Mouse (Mus musculus): ENCODE data around the gene Tedc2.

Tedc2 gene

DNA sequence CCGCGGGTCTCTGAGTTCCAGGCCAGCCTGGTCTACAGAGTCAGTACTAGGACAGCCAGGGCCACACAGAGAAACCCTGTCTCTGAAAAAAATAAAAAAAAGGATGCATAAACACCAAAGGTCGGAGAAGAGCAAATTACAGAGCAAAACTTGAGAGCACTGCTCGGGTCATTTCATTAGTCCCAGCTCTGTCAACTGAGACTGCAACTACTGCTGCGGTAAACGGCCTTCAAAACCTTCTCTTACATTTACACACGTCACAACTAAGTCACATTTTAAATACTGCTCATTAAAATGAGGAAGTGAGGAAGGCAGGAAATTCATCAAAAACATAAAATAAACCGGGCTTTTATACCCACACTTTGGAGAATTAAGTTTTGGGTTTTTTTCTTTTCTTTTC, 27.8 kb downstream of the Tedc2 start:
- no peak for DNase-seq

DNA sequence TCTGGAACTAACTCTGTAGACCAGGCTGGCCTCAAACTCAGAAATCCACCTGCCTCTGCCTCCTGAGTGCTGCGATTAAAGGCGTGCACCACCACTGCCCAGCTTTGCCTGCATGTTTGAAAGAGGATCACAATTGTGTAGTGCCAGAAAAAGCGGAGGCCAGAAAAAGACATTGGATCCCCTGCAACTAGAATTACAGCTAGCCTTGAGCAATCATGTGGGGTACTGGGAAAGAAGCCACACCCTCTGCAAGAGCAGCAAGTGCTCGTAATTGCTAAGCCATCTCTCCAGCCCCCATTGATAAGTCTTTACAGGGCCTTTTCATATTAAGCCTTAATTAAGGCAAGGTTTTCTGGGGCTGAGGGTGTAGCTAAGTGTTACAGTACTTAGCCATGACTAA, 29.2 kb downstream of the Tedc2 start:
- no peak for DNase-seq

DNA sequence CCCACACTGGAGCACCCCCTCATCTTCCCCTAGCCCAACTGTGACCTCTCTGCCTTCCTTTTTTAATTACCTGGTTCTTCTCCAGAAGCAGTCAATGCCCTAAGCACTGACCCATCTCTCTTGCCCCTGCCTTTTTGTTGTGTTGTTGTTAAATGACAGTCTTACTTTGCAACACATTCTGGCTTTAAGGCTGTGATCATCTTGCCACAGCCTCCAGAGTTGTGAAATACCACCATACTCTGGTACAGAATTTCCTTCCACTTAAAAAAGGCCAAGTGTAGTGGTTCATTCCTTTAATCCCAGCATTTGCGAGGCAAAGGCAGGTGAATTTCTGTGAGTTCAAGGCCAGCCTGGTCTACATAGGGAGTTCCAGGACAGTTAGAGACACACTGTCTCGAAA, 29.7 kb downstream of the Tedc2 start:
- no peak for DNase-seq

DNA sequence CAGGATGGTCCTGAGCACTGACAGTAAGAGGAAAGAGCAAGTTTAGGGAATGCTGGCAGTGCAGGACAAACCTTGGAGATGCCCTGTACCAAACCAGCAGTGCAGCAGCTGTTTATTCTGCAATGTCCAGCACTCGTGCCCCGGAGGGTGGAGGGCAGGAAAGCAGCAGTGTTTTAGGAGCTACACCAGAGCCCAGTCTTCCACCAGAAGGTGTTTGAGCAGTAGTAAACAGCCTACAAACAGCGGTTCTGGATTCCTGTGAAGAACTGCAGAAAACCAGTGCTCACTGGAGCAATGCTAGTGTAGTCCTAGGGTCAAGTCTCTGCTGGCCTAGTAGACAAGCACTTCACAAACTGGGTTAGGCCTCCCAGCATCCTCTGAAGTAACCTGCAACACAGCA, 46.4 kb downstream of the Tedc2 start:
- DNase-seq: no peak

DNA sequence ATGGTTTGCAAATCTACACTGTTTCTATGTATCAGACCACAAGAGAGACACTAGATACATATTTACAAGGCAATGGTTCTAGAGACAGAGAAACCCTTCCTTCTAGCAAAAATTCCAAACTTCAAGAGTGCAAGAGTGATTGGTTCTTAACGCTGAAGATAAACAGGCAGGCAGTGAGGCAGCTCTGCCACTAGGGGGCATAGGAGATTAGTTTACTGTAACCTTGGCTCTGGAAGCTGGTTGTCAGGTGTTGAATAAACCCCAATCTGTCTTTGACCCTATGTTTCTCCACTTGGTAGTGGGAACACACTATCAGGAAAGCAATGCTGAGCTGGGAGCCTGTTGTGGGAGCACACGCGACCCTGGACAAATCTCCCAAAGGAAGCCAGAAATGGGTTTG, 47.2 kb downstream of the Tedc2 start:
- peak; percentile 72 for DNase-seq

DNA sequence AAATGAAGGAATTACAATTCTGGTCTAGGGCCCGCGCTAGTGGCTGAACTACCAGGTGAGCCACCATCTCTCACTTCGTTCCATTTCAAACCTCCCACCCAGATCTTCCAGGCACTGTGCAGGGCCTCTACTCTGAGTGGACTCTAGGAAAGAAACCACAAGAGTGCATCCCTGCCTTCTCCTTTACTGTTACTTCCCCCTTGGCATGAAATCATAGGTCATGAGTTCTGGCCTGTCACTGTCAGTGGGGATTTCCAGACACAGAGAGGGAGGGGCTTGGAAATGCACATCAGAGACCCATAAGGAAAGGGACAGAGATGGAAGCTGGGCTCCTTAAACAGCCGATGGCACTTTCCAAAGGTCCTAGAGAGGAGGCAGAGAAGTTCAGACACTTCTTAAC, 48.9 kb downstream of the Tedc2 start:
- no peak for DNase-seq

DNA sequence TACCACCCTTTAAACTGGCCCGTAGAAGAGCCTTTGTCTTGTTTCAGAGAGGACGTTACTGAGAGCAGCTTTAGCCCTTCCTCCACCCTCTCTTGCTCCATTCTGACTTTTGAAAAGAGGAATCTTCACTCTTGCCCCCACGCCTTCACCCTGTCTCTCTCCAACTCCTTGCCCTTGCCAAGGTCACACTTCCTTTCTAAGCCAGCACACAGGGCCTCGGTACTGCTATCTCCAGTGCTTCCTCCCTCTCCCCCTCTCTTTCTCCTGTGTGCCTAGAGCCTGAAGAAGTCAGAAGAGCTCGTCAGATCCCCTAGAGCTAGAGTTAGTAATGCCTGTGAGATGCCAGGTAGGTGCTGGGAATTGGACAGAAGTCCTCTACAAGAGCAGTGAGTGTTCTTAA, 49.9 kb downstream of the Tedc2 start:
- no peak for DNase-seq

DNA sequence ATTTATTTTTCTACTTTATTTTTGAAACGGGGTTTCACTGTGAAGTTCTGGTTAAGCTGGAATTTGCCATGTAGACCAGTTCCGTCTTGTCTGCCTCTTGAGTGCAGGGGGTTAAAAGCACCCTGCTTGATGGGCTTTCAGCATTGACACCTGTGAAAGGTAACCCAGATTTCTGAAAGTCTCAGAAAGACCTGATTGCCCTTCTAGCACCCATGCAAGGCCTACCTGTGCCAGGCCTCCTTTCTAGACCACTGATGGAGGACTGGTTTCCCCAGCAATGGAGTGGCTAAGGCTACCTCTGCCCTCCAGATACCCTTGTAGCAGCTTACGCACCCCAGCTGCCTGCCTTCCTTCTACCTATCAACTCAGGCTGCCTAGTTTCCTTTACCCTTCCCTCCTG, 50.5 kb downstream of the Tedc2 start:
- no peak for DNase-seq

DNA sequence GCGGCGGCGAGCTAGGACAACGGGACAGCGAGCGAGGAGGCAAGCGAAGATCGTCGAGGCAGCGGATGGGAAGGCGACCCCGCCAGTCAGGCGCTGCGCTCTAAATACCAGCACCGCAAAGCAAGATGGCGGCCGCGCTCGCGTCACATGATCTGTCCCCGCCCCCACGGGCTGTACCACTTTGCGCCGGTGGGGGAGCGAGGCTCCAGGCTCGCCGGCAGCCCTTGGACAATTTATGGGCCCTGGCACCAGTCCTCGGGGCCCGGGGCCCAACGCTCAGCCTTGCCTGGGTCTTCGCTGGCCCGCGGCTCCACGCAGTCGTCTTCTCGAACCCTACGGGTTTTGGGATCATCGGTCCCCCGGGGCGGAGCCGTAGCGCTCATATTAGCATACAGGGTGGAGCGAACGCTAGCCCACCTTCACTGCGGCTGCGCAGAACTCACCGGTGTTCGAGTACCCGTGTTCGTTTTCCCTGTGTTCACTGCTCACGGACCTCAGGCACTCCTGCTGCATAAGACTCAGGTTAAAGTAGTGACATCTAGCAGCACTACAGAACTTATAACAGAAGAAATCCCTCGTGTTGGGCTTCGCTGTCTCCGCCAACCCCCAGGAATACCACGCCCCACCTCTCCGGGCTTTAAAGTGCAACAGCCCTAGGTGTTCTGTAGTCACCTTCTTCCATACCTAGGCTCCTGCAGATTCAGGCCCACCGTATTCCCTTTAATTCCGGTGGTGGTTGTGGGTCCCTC, 51.2 kb downstream of the Tedc2 start, which contains the start of gene Atp6v0c:
Gene Atp6v0c, minus strand, starts transcription at position 386 of the 749 bp plus-strand sequence.
- DNase-seq: peak; percentile 99

DNA sequence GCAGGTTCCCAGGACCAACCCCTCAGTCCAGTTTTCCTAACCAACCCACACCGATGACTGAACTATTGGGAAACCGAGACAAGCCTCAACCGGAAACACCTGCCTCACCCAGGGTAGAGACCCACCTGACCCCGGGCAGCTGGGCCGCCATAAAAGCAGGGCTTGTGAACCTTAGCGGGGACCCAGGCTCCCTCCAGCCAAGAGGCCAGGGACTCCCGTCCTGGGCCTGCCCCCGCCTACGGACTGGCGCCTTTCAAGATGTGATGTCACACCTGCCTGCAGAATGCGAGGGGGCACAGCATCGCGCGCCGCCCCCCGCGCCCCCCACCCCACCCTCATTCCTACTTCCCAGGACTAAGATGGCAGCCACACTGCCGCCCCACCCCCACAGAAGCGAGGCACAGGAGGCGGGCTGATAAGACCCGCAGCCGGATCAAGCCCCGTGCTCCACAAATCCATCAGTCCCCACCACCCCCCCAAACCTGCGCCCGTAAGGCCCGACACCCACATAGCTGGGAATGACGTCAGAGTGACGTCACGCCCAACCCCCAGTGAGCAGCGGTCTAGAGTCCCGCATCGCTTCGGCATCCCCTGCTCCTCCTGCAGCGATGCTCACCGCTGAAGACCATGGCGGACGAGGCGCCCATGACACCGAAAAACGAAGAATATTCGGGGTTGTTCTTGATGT, 51.9 kb downstream of the Tedc2 start:
- DNase-seq: peak; percentile 53

DNA sequence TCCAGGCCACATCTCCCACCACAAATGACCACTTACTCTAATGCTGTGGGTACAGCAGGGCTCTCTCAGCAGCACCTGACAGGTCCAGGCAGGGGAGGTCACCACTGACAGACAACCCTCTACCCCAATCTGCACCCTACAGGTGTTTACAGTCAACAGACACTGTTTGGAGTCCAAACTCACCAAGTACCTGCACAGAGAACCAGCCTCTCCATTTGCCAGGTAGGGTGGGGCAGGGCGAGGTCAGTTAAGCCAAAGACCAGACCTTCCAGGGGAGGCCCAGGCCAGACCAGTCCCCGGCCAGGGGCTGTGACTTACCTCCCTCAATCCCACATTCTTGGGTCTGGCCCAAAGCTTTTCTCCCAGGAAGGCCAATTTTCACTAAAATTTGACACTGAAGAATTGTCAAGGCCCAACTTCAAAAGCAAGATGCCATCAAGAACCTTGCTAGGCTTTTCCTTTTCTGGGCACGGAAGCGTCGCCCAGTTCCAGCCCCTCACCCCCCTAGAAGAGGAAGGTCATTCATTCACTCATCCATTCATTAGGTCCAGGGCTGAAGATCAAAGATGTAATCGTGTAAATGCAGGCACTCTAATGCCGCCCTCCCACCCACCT, 52.7 kb downstream of the Tedc2 start:
- DNase-seq: peak; percentile 28

DNA sequence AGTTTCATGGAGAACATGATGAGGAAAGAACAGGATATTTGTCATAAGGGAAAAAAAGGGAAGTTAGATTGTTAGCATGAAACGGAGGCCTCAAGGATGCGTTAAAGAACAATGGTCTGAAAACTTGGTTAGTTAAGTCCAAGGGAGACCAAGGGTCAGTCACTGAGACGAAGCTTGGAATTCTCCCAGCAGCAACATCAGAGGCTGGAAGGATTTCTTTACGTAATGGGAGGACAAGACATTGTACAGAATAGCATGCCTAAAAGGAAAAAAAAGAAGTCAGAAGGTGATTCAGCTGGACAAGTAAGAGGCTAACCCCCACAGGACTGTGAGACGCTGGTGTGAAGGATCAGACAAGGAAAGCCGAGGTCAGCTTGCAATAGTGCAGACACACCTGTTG, 53.5 kb downstream of the Tedc2 start:
- DNase-seq: peak; percentile 35
